Mouse (Mus musculus) erythroid progenitor cell, adult 5-6 weeks (primary cell): ENCODE data around the gene Plekha5. TPM values are rescaled to one million over a fixed set of nuclear protein-coding genes. Genes with fewer than 3 reads are reported as not detected.
"Not testable (repeated sequence)": the region's sequence is repeated elsewhere in the genome, so short reads cannot be mapped to it uniquely, and the experiment has no call there.

Experiments used
- ATAC-seq: replicated peaks from 2 replicates; pipeline ENCODE4 v1.8.0; 2016; ENCODE audit warnings: moderate number of reproducible peaks, mild to moderate bottlenecking, moderate TSS enrichment, inconsistent platforms; ENCODE audit not compliant: poor library complexity, low FRiP score, severe bottlenecking
- total RNA-seq, 2 experiments: library from RNA; stranded (forward) in 1 of 2; stranded (reverse) in 1 of 2; fragments of 150-400 nt in 1 of 2; fragments of 186-747, 209-891 nt in 1 of 2; gene quantifications; 2 replicates each; pipeline versions ENCODE4 v1.2.3 to v1.2.4; 2015 to 2017; ENCODE audit warnings: low replicate concordance in 2 of 2

The Plekha5 gene
- total RNA-seq, 2 experiments from 2014 or later, result 1.7 TPM; not detected in 1

DNA sequence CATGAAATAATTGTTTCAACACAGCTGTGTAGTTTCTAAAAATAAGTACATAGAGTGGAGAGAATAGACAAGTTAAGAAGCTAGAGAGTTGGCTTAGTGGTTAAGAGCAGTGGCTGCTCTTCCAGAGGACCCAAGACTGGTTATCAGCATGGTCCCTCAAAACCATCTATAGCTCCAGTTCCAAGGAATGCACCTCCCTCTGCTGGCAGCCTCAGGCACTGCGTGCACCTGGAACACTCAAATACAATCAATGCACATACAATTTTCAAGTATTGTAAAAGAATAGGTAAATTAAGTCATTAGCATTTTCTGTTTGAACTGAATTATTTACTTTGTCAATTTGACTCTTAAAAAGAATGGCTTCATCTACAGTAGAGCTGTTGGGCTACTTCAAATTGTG lies 93.3 kb downstream of the Plekha5 start:
- ATAC-seq, result 0 out of 2 replicates have a peak, but pooled peaks have one; percentile 54

DNA sequence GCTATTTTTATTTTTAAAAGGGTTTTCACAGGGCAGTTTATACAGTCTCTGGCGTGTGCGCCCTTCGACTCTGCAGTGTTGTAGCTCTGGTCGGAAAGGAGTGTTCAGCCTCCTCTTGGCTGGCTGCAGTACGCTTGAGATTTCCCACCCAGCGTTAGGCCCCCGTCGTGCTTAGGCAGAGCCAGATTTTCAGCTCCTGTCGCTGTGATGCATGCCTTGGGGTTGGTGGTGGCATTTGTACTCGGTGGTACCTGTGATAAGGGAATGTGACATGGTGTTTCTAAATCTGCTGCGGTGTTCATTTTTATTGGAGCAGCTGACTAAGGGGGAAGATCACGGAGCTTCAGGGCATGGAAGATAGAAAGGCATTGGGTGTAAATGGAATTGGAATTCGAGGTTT lies 95.2 kb downstream of the Plekha5 start:
- ATAC-seq, result no peak

DNA sequence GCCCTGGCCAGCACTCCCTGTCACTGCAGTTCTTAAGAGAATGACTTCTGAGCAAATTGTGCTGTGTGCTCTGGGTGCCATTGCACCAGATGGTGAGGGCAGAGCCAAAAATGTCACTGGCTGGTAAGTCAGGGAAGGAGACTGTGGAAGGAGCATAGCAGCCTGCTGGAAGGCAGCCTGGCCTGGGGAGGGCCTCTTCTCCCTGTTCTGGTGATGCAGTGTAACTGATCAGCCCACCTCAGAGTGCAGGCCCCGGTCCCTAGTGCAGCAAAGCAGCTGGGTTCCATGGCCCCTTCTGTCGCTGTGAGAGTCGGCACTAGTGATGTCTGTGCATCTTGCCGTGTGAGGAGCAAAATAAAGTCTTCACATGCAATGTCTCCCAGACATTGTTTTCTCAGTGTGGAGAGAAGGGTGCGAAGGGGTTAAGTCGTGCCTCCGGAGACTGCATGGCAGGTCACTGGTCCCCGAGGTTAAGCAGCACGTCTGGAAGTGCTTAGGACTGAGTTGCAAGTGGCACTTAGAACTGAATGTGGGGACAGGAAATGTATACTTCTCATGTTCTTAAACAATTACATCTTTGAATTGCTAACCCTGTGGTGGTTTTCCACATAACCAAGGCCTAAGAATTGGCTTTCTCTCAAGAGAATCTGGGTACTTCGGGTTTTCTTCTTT lies 95.8 kb downstream of the Plekha5 start:
- no peak for ATAC-seq

DNA sequence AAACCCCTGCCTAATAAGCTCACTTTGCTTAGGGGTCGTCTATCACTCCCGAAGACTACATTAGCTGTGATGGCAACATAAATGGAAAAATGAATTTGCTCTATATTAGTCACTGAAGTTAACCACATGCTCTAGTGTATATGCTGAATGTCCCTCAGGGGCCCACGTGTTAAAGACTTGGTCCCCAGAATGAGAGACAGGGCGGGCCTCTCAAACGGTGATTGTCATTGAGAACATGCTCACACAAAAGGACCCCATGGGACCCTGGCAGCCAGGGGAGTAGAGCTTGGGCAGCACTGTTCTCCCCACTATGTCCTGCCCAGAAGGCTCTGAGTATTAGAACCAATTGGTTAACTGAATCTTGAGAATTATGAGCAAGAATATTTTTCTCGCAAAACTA lies 97.1 kb downstream of the Plekha5 start:
- ATAC-seq, result no peak

DNA sequence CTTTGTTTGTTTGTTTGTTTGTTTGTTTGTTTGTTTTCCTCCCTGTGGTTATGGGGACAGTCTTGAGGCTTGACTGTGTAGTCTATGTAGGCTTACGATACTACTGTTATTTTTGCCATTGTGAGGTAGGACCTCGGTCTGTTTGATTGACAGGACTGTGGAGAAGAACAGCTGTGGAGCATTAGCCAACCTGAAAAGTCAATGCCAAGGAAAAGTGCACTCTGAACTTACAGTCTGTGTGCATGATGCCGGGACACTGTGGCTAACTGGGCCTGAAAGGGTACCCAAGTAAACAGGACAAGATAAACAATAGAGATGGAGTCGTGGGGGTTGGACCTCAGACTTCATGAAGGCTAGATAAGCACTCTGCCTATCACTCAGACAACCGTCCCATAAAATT lies 98.0 kb downstream of the Plekha5 start:
- no peak for ATAC-seq

DNA sequence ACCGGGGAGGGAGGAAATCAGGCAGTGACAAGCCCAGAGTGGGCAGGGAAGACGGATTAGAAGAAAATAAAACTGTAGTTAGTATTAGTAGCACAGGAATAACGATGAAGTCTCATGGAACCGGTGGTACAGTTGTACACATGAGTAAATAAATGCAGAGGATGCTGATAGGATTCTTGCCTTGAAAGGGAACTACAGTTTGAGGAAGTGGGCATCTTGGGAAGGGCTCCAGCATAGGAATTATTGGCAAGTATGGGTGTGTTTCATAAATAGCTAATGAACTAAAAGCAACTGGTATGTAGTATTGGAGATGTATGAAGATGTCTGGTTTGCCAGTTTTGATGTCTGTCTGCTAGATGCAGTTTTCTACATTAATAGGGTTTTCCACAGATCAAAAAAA lies 99.7 kb downstream of the Plekha5 start:
- no peak for ATAC-seq

DNA sequence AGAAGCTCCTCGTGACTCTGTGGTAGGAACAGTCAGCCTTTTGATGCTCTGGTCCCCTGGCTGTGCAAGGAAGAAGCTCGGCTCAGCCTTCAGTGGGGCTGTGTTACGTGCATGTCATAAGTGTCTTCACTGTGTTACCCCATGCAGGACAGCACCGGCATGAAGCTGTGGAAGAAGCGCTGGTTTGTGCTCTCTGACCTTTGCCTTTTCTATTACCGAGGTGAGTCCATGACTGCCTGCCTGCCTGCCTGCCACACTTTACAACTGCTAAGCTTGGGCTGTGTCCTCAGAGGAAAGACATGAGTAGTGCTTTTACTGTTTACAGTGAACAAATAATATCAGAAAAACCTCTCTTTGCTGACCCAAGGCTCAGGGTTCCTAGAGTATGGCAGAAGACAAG lies 104.6 kb downstream of the Plekha5 start:
- no peak for ATAC-seq

DNA sequence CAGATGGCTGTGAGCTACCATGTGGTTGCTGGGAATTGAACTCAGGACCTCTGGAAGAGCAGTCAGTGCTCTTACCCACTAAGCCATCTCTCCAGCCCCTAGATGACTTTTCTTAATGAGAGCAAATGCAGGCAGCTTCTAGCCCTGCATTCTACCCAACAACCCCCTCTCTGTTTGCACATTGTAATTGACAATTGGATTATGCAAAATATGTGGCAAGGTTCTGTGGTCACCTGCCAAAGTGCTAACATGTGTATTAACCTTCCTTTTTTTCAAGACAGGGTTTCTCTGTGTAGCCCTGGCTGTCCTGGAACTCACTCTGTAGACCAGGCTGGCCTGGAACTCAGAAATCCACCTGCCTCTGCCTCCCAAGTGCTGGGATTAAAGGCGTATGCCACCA lies 109.0 kb downstream of the Plekha5 start:
- ATAC-seq, result not testable (repeated sequence)

DNA sequence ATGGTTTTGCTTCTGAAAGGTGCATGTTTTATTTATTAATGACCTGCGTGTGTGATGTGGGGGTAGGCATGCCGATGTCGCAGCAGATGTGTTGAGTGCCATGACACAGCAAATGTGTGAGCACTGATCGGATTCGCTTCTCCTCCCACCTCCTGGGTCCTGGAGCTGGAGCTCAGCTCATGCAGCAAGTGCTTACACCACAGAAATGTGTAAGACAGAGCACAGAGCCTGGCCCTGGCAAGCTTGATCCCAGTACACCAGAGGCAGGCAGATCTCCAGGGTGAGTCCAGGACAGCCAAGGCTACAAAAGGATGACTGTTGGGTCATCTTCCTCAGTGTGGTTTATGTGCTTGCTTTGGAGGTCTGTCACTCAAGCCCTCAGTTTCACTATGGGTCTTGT lies 109.8 kb downstream of the Plekha5 start:
- ATAC-seq, result no peak

DNA sequence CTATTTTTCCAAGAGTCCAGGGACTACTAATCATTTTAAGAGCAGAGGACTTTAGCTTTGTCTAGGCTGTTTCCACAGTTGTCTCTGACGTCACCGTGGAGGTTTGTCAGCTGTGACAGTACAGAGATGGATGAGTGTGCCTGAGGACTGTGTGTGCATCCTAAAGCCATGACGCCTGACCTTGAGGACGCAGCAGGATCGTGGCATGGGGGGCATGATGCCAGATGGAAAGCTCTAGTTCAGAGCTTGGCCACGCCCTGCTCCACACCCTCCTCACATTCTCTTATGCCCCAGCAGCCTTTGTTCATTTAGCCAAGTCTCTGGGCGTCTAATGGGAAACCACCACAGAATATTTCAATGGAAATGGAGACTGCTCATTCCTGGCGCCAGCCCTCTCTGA lies 111.7 kb downstream of the Plekha5 start:
- ATAC-seq, result no peak

DNA sequence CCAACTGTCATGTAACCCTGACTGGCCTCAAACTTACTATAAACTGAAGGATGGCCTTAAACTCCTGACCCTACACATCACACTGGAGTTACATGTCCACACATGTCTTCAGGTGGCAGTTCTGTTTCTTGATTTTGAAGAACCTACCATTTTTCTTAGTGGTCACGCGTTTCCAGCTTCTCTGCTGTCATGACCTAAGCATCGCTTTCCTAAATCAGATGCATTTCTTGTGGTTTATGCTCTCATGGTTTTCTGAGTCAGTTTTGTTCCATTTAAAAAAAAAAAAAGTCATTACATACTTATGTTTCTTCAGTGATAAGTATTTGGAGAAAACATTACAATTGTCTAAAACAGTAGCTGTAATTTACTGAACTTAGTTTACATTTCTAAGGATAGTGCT lies 118.1 kb downstream of the Plekha5 start:
- ATAC-seq, result no peak

DNA sequence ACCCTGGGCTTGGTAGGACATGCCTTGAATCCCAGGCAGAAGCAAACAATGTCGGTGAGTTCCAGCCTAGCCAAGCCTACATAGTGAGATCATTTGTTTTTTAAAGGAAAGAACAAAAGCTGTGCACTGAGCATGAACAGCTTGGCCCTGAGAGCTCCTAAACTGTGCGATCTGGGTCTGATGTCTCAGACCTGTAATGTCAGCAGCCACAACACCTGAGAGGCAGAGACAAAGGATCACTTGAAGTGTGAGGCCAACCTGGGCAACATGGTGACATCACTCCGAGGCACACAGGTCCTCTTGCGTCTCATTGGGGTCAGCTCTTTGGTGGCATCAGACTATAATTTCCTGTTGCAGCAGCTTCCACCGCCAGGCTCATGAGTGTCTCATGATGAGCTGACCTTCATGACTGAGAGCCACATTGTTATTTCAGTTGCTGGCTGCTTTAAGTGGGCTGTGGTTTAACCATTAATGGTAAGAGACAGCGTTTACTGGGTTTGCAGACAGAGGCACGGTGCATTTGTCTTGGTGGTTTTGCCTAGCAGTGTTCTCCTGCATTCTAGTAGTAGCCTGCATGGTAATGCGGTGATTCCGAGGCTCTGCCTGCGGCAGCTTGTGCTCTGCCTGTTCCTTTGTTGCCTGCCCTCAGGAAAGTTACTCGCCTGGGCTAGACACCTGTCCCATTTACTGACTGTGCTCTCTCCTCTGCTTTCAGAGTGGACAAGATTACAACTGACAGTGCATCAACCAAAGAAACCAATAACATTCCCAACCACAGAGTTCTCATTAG lies 119.3 kb downstream of the Plekha5 start:
- ATAC-seq, result no peak

DNA sequence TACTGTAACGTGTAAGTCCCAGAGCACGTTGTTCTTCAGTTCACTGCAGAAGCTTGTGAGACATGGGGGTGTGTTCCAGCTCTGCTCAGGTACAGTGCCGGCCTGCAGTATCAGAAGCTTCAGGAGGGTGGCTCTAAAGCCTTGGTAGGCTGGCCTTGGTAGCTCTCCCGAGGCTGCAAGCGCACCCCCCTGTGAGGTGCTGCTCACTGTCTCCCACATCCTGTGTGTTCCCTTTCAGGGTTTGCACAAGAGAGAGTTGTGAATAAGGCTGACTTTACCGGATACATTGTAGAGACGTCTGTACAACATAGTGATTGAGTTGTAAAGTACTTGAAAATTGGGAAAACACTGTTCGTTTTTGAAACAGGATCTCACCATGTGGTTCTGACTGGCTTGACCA lies 122.2 kb downstream of the Plekha5 start:
- no peak for ATAC-seq

DNA sequence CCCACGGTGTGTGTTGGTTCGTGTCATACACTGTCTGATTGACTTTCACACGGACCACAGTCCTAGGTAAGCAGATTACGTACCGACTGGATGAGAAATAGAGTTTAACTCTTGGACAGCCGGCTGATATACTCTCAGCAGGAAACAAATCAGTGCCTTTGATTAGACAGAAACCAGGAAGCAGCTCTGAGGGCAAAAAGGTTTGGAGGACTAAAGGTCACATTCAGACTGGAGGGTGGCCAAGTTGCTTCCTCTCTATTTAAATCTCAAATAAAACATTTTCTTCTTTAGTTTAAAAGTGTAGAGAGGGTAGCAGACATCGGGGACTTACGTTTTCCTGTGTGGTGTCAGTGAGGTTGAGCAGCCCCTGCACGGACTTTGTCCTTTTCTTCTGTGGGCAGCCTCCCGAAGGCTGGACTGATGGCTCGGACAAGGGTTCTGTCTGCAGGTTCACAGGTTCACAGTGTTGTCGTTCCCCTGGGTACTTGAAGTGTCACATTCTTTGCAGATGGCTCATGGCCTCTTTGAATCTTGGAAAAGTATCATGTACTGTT lies 122.9 kb downstream of the Plekha5 start:
- no peak for ATAC-seq

DNA sequence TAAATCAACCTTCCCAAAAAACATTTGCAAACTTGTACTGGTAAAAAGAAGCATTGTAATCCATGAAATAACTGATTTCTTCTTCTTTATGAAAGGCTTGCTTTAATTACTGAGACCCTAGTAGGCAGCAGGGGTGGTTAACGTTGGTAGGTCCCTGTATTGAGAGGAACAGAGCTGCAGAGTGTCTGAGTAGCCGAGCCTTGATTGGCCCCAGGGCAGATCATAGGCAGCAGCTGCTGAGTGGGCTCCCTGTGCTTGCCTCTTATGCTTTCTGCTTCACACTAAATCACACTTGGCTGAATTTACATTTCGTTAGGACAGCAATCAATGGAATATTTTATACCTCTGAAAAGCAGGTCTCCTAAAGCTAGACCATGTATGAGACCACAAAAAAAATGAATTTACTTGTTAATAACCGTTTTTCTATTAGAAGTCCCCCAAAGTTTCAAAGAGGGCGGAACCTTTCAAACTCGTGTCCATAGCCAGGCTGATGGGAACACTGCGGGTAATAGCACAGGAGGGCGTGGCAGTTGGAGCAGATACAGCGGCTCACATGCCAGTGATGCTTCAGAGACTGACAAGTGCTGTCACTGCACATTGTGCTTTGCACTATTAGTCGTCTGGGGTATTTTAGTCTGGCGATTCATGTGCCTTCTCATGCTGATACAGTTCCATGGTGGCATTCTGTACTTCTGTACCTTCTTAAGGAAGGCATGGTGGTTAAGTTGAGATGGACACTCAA lies 123.5 kb downstream of the Plekha5 start:
- ATAC-seq, result no peak

DNA sequence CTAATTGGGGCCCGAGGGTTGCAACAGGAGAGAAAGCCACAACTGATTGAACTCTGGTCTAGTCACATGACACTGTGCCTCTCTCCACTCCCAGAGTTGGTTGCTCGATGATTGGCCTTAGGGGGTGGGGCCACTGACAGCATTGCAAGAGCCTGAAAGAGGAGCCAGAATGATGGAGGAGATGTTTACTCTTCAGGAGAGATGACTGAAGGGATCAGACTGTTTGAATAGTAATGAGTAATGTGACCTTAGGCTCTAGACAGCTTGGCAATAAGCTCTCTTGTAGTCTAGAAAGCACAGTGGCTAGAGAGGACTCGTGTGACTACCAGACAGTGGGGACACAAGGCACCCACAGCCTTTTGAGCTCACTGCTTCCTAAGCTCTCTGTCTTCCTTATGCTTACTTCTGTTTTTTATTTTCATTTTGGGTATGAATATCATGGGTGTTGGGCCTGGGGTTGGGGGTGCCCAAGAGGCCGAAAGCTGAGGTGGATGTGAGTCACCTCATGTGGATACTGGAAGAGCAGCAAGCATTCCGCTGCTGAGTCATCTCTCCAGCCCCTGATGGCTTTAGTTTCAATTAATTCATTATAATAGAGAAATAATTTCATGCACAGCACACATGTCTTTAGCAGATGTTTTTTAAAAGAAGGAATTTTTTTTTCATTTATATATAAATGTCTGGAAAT lies 124.4 kb downstream of the Plekha5 start:
- no peak for ATAC-seq

DNA sequence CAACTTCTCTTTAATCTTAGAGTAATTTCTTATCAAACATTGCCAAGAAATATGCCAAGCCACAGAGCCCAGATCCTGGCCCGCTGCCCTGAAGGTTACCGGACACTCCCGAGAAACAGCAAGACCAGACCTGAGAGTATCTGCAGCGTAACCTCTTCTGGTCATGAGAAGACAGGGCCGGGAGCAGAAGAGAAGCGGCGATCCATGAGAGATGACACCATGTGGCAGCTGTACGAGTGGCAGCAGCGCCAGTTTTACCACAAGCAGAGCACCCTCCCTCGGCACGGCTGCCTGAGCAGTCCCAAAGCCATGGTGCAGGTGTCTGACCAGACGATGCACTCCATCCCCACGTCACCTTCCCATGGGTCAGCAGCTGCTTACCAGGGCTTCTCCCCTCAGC lies 126.9 kb downstream of the Plekha5 start:
- ATAC-seq, result no peak

DNA sequence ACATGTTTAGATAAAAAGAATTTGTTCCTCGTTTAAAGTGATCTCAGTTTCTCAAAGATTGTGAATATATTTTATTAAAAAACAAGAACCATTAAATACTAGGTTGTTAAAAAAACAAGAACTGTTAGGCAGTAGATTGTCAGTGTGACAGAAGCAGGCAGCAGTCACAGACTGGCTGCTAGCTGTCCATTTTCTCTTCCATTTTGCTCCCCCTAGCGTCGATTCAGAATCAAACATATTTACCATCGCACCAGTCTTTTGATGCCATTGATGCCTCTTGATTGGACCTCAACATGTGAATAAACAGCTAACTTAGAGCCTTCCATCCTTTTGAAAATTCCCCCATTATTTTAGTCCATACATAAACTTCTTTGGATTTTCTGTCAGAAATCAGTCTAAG lies 130.4 kb downstream of the Plekha5 start:
- ATAC-seq, result no peak

DNA sequence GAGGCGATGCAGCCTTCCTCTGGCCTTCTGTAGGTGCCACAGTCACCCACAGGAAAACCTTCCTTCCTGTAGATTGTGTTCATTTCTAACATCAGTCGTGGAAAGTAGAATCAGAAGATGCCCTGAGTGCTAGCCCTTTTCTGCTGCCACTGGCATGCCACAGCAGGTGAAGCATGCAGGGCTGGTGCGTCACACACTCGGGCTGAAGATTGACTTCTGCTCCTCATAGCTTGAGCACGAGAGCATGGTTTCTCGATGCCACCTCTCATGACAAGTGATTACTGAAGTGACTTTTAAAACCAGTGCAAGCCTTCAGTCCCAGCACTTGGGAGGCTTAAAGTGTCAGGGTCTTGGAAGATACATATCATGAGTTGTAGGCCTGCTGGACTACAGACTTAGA lies 135.6 kb downstream of the Plekha5 start:
- ATAC-seq, result no peak
